Mouse (Mus musculus): ENCODE data around the gene Saysd1.

DNA sequence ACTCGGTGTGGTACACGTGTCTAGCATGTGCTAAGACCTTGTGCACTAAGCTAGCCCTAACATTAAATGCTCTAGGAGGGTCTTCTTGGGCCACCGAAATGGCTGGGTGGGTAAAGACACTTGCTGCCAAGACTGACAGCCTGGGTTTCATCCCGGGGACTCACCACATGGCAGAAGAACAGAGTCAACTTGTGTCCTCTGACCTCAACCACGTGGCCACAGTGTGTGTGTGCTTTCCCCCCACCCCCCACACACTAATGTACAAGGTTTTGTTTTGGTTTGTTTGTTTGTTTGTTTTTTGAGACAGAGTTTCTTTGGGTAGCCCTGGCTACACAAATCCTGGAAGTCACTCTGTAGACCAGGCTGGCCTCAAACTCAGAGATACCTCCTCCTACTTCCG, 36.4 kb upstream of the Saysd1 start:
- TF ChIP-seq JUND (conservative IDR thresholded peaks at IDR 0.05; ENCODE audit: low read depth, low read length) (no peak), EP300 (IDR thresholded peaks at IDR 0.05; ENCODE audit: low read length) (no peak), MYC (IDR thresholded peaks at IDR 0.05; ENCODE audit: low read depth, low read length) (peak; percentile 95), CTCF (conservative IDR thresholded peaks at IDR 0.05 in 1 of 2, IDR thresholded peaks at IDR 0.05 in 1 of 2; ENCODE audit: low read depth in 2 of 2, low read length in 2 of 2) (no peak), ZC3H11A (IDR thresholded peaks at IDR 0.05; ENCODE audit: low read depth, low read length) (no peak), KAT2A (IDR thresholded peaks at IDR 0.05; ENCODE audit: insufficient replicate concordance, low read length) (no peak), ZNF384 (IDR thresholded peaks at IDR 0.05; ENCODE audit: low read depth, low read length) (no peak), E2F4 (IDR thresholded peaks at IDR 0.05; ENCODE audit: insufficient replicate concordance, low read depth, low read length) (no peak), ZMIZ1 (IDR thresholded peaks at IDR 0.05; ENCODE audit: low read depth, low read length) (no peak), POLR2A (IDR thresholded peaks at IDR 0.05; ENCODE audit: low read depth, low read length) (no peak), USF1 (IDR thresholded peaks at IDR 0.05; ENCODE audit: low read depth, low read length) (peak; percentile 54)

Data from CH12.LX (cell line).